Mouse (Mus musculus) telencephalon, adult 2 months (tissue): ENCODE results near the gene Tmem246.
"Not testable (repeated sequence)": the region's sequence is repeated elsewhere in the genome, so short reads cannot be mapped to it uniquely, and the experiment has no call there.

Source experiments
- DNase-seq: peaks from one replicate; pipeline ENCODE4 v3.0.0-alpha.2; 2011; ENCODE audit warnings: low read depth, low spot score

Gene Tmem246

GRCm38 (mm10) chr4:49597183-49598100, at the start of gene Tmem246:
TSS of gene Tmem246 (minus strand) at chr4:49597876.
- no peak for DNase-seq

GRCm38 (mm10) chr4:49639913-49640312, 42.2 kb upstream of the Tmem246 start:
- no peak for DNase-seq

GRCm38 (mm10) chr4:49637821-49638220, 40.1 kb upstream of the Tmem246 start:
- DNase-seq: no peak

GRCm38 (mm10) chr4:49632139-49632481, 34.4 kb upstream of the Tmem246 start:
- DNase-seq: no peak

GRCm38 (mm10) chr4:49631319-49632138, 33.9 kb upstream of the Tmem246 start, which contains the start of gene Rnf20:
TSS of gene Rnf20 (plus strand) at chr4:49632006.
- peak; percentile 95 for DNase-seq

GRCm38 (mm10) chr4:49628941-49629340, 31.3 kb upstream of the Tmem246 start:
- no peak for DNase-seq

- peak; percentile 58 for DNase-seq
Measured at GRCm38 (mm10) chr4:49626973-49627372, 29.3 kb upstream of the Tmem246 start.

- not testable (repeated sequence) for DNase-seq
Measured at GRCm38 (mm10) chr4:49624969-49625368, 27.3 kb upstream of the Tmem246 start.

GRCm38 (mm10) chr4:49623916-49624315, 26.2 kb upstream of the Tmem246 start:
- no peak for DNase-seq

- DNase-seq: no peak
Measured at GRCm38 (mm10) chr4:49622272-49622671, 24.6 kb upstream of the Tmem246 start.

- DNase-seq: not testable (repeated sequence)
Measured at GRCm38 (mm10) chr4:49619861-49620260, 22.2 kb upstream of the Tmem246 start.

GRCm38 (mm10) chr4:49616924-49617323, 19.2 kb upstream of the Tmem246 start:
- DNase-seq: no peak

- DNase-seq: no peak
Measured at GRCm38 (mm10) chr4:49605459-49605858, 7.8 kb upstream of the Tmem246 start.

GRCm38 (mm10) chr4:49604616-49605015, 6.9 kb upstream of the Tmem246 start:
- DNase-seq: no peak

GRCm38 (mm10) chr4:49604016-49604546, 6.4 kb upstream of the Tmem246 start:
- DNase-seq: no peak

- no peak for DNase-seq
Measured at GRCm38 (mm10) chr4:49603161-49603560, 5.5 kb upstream of the Tmem246 start.

GRCm38 (mm10) chr4:49596846-49597182, 862 bp downstream of the Tmem246 start:
- no peak for DNase-seq

GRCm38 (mm10) chr4:49590152-49590551, 7.5 kb downstream of the Tmem246 start:
- DNase-seq: no peak

DNA sequence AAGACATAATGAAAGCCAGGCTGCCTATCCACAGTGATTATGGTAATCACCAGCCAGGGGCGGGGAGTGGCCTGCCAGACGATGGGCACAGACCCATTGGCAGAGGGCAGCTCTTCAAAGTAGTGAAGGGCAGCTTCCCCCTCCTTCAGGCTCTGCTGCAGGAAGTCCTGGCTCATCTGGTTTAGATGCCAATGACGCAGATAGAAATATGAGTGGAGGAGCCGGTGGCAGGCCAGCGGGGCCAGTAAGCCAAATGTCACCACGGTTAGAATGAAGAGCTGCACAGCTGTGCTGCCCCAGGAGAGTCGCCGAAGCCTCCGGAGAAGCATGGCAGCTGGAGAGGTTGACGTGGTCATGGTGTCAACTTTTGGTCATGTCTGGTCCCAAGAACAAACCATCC, 10.9 kb downstream of the Tmem246 start:
- DNase-seq: no peak

GRCm38 (mm10) chr4:49585524-49586101, 12.1 kb downstream of the Tmem246 start:
- DNase-seq: no peak

DNA sequence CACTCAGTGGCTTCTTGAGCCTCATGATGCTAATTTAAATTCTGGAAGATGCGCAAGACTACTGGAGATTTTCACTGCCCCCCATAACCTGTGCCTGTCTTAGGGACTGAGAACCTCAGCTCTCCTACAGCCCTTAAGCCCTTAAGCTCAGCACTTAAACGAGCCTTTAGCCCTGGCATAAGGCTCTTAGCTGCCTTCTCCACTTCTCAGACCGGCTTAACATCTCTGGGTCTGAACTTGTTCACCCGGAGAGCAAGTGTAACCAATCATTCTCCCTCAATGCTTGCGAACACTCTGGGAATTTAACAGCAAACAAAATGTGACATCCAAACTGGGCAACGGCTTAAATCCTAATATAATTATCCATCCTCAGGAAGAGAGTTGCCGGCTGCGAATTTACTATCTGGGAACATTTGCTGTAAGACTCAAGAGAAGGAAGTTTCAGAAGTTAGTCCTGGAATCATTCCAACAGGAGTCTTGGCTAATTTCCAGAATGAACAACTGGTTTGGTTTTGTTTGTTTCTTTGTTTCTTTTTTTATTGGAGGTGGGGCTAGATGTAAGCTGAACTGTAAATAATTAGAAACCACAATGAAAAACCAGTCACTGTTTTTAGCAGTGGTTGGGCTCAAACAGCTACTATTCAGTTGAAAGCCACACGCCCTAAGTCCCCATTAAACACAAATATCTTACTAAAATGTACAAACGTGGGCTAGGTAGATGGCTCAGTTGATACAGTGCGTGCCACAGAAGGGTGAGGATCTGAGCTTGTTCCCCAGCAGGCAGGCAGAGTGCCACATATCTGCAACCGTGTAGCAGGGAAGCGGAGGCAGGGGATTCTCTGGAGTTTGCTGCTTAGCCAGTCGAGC, 13.5 kb downstream of the Tmem246 start:
- DNase-seq: no peak
